Mouse (Mus musculus): ENCODE measurements around the gene Cep112.

DNA sequence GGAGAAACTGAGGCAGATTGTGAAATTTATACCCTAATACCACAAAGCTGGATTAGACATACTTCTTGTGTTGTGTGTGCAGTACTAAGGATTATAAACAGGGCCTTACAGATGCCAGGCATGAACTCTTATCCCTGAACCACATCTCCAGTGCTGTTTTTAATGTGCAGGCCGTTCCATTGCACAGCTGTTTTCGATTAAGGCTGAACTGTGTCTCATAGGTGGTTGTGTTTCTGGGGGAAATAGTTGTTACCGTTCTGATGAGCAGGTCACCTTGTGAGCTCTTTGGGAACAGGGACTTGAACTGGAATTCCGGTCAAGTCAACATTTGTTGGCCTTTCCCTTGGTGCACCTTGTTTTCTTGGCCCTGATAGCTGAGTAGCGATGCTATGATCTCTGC, 456.7 kb downstream of the Cep112 start:
- TF ChIP-seq CTCF (IDR thresholded peaks at IDR 0.05; ENCODE audit: low read depth, low read length) (no peak), POLR2A (IDR thresholded peaks at IDR 0.05; ENCODE audit: insufficient read depth, low read length) (no peak)

Data from ES-Bruce4 (cell line).